Mouse (Mus musculus): Measurements from ENCODE around the gene AC134908.4.

Gene AC134908.4

DNA sequence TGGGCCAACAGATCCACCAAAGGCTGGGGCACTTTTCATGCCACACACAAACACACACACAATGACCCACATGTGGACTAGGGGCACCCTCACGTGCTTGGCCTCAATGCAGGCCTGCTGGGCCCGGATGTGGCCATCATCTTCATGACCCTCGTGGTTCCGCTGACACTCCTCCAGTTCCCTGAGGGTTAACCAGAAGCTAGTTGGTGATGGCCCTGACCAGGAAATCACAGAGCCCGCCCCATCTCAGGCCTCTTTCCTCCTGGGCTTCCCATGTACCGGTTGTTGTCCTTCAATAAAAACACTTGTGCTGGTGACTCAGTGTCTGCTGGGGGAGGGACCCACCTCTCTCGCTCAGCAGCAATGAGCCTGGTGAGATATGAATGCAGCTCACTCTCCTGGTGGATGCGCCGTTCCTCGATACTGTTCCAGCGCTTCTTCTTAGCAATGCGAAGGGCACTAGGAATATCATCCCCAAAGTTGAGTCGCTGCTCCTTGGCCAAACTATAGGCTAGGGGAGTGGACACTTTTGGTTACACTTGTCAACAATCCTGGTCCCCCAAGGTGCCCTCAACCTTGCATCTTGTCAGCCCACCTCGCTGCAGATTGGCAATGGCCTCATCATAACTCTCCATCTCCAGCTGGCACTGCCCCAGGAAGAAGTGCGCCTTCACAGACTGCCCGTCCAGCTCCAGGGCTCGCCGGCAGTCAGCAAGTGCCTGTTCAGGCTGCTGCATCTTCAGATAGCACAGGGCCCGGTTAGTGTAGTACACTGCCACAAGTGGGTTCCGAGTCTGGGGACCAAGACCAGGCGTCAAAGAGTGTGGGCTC is 36.2 kb upstream of the AC134908.4 start:
- no peak for DNase-seq (ENCODE audit: low spot score)

DNA sequence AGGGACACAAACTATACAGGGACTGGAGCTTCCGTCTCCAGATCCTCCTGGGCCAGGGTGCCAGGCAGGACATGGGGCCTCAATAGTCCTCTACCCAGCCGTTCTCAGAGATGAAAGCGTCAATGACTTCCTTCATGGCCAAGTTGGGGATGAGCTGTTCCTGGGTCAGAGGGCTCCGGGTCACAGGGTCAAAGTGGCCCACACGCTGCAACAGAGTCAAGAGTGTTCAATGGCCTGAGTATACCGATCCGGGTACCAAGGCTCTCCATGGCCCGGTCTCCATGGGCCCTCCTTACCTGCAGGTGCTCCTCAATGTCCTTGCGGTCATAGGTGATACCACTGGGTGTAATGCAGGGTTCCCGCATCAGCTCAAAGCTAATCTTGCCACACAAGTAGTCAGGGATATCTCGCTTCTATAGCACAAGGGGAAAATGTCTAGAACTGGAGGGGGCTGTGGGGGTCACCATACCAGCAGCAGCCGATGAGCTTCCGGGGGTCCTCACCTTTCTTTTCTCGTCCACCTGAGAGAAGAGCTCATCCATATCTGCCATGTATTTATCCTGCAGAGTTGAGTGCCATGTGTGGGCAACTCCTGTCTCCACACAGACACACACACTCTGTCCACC is 35.5 kb upstream of the AC134908.4 start:
- no peak for DNase-seq (ENCODE audit: low spot score)

GRCm38 (mm10) chr17:25830200-25830753 is 34.8 kb upstream of the AC134908.4 start:
- DNase-seq (ENCODE audit: low spot score): no peak

DNA sequence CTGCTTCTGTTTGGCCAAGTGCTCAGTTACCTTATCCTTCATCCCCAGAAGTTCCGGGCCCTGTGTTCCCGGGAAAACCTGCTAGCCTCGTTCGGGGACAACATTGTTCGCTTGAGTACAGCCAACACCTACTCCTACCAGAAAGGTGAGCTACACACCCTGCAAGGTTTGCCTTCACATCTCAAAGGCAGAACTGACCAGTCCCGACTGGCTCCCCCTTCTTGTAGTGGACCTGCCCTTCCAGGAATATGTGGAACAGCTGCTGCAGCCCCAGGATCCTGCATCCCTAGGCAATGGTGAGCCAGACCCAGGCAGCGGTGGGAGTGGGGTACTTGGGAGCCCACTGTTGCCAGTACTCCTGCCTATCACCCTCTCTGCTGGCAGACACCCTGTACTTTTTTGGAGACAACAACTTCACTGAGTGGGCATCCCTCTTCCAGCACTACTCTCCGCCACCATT is 34.1 kb upstream of the AC134908.4 start:
- DNase-seq (ENCODE audit: low spot score): no peak

DNA sequence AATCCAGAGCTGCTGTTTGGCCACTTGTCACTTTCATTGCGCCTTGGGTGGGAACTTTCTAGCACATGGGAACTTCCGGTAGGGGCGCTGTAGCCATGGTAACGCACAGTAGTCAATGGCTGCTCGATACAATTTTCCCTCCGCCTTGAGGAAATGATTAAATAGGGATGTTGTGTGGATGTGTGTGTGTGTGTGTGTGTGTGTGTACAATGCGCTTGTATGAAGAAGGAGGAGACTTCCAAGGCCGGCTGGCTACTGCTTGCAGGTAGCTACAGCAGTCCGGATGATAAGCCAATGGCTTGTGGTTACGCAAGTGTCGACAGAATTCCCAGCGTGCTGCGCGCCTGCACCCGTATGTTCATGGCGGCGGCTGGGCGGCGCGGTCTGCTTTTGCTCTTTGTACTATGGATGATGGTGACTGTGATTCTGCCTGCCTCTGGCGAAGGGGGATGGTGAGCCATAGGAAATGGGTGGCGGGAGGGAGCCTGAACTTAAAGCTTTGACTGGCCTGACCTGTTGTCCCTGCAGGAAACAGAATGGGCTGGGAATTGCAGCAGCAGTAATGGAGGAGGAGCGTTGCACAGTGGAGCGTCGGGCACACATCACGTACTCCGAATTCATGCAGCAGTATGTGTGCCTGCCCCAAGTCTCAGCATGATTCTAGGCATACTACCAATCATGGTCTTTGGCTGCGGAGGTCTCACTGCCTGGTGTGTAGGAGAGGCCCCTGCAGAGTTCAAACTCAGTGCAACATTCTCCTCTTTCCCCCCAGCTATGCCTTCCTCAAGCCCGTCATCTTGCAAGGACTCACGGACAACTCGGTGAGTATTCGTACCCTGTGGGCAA is 33.5 kb upstream of the AC134908.4 start, which contains the start of gene Jmjd8:
Jmjd8 (plus strand) TSS at position 156 of the 846 bp plus-strand sequence.
- DNase-seq (ENCODE audit: low spot score): no peak

DNA sequence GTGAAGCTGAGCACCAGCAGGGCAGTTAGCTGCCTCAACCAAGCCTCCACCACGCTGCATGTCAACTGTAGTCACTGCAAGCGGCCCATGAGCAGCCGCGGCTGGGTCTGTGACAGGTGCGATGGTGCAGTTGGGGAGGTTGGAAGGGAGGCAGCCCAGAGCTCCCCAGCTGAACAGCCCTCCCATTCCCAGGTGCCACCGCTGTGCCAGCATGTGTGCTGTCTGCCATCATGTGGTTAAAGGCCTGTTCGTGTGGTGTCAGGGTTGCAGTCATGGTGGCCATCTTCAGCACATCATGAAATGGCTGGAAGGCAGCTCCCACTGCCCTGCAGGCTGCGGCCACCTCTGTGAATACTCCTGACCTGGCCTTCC is 32.8 kb upstream of the AC134908.4 start:
- DNase-seq (ENCODE audit: low spot score): no peak

DNA sequence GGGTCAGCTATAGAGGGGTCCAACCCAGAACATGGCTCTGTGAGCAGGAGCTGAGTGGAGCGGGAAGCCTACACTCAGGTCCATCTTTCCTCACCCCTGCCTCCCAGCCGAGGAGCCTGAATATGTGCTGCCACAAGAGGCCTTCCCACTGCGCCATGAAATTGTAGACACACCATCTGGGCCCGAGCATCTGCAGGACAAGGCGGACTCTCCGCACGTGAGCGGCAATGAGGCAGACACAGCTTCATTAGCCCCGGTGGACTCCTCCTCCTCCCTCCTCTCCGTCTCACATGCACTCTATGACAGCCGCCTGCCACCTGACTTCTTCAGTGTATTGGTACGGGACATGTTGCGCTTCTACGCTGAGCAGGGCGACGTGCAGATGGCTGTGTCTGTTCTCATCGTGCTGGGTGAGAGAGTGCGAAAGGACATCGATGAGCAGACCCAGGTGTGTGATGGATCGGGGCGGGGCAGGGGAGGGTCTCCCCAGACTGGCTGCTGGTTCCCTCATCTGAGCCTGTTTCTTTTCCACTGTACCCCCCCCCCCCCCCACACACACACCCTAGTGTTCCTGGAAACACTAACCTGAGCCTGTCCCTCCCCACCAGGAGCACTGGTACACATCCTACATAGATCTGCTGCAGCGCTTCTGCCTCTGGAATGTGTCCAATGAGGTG is 32.2 kb upstream of the AC134908.4 start:
- DNase-seq (ENCODE audit: low spot score): no peak

DNA sequence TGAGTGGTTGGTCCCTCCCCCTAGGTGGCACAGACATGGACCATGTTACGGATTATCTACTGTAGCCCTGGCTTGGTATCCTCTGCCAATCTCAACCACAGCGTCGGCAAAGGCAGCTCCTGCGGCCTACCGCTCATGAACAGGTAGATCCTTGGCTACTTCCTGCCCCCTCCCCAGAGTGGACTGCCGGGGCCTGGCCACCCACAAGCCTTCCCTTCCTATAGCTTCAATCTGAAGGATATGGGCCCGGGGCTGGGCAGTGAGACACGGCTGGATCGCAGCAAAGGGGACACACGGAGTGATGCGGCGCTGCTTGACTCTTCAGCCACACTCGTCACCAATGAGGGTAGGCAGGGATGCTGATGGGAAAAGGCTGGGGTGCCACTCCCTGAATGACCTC is 31.6 kb upstream of the AC134908.4 start:
- DNase-seq (ENCODE audit: low spot score): no peak

- DNase-seq (ENCODE audit: low spot score): no peak
Observed at GRCm38 (mm10) chr17:25825984-25826570, 30.6 kb upstream of the AC134908.4 start.

GRCm38 (mm10) chr17:25825311-25825710 is 29.9 kb upstream of the AC134908.4 start:
- no peak for DNase-seq (ENCODE audit: low spot score)

DNA sequence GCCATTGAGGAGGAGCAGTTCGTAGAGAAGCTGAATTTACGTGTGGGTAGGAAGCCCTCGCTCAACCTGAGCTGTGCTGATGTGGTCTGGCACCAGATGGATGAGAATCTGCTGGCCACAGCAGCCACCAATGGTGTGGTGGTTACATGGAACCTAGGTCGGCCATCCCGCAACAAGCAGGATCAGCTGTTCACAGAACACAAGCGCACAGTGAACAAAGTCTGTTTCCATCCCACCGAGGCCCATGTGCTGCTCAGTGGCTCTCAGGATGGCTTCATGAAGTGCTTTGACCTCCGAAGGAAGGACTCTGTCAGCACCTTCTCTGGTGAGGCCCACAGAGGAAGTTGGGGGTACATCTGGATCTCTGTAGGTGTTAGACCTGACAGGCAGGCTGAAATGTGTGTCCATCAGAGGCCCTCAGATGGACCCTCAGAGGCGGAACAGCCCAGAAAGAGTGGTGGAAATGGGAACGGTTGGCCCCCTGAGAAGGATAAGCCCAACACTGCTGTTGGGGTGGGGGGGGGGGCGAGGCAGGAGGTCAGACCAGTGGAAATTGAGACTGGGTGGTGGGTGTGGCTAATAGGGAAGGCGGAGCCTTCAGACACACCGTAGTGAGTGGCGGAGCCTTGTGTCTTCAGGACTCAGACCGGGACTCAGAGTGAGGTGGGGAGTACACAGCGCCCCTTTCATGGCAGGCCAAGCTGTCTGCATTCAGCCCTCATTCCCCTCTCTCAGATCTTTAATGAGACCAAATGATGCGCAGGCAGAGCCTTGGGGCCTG is 29.1 kb upstream of the AC134908.4 start:
- no peak for DNase-seq (ENCODE audit: low spot score)

GRCm38 (mm10) chr17:25823452-25823851 is 28.0 kb upstream of the AC134908.4 start, which contains the start of gene Wdr24:
Wdr24 (plus strand) TSS chr17:25823627.
- no peak for DNase-seq (ENCODE audit: low spot score)

GRCm38 (mm10) chr17:25818851-25819780 is 23.7 kb upstream of the AC134908.4 start:
- no peak for DNase-seq (ENCODE audit: low spot score)

DNA sequence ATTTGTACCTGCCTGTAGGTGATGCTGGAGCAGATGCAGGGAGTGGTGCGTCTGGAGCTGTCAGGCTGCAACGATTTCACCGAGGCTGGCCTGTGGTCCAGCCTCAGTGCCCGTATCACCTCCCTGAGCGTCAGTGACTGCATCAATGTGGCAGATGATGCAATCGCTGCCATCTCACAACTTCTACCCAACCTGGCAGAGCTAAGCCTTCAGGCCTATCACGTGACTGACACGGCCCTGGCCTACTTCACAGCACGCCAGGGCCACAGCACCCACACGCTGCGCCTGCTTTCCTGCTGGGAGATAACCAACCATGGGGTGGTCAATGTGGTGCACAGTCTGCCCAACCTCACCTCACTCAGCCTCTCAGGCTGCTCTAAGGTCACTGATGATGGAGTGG is 22.2 kb upstream of the AC134908.4 start:
- no peak for DNase-seq (ENCODE audit: low spot score)

DNA sequence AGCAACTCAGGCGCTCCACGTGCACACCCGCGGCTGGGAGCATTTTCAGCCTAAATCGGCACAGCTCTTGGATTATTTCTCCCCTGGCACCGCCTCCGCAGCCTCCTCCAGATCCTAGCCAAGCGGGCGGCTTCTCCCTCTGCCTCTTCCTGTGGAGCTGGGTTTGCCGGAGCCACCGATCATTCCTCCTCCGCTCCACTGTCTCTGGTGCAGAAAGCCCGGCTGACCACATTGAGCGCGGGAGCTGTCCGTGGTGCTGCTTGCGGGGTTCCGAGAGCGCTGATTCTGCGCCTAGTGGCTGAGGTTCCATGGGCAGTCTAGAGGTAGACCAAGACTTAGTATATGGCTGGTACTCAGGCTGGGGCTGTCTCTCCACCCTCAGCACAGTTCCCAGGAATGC is 18.0 kb upstream of the AC134908.4 start:
- no peak for DNase-seq (ENCODE audit: low spot score)

- no peak for DNase-seq (ENCODE audit: low spot score)
Observed at GRCm38 (mm10) chr17:25810890-25811289, 15.4 kb upstream of the AC134908.4 start.

GRCm38 (mm10) chr17:25809606-25810340 is 14.3 kb upstream of the AC134908.4 start:
- no peak for DNase-seq (ENCODE audit: low spot score)

DNA sequence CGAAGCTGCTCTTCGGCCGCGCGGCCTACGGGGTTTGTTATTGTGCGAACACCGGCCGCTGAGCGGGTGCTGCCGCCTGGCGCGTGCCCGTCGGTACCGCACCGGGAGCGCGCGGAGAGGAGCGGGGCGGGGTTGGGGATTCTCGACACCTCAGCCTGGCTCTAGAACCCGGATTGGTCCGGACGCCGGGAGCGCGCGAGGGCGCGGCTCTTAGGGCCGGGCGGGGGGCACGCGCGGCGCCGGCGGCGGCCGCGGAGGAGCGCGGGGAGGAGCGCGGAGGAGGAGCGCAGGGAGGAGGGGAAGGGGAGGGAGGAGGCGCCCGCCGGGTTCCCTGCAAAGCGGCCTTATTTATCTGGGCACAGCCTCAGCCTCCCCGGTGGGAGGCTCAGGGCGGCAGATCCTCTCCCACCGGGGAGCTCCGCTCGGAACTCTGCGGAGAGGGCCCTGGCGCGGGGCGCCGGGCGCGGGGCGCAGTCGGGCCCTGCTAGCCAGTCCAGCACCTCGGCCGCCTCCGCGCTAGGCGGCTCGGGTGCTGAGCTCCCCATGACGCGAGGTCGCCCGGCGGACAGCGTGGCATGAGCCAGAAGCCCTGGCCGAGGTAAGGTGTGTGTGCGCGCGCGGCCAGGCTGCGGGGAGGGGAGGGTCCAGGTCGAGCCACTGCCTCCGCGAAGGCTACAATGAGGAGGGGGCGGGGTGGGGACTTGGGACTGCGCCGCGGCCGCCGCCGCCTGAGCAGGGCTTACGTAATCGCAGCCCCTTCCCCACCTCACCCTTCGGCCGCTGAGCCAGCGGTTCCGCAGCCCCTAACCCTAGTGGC is 13.5 kb upstream of the AC134908.4 start, which contains the start of gene Fbxl16:
Fbxl16 (plus strand) TSS at position 297 of the 817 bp plus-strand sequence.
- no peak for DNase-seq (ENCODE audit: low spot score)
